Mouse (Mus musculus) lung, postnatal 25 days (tissue): ENCODE data around the gene Dcaf17.

Source experiments
- DNase-seq: peaks from one replicate; pipeline ENCODE4 v3.0.0; 2022; ENCODE audit warnings: low spot score

Gene Dcaf17

DNA sequence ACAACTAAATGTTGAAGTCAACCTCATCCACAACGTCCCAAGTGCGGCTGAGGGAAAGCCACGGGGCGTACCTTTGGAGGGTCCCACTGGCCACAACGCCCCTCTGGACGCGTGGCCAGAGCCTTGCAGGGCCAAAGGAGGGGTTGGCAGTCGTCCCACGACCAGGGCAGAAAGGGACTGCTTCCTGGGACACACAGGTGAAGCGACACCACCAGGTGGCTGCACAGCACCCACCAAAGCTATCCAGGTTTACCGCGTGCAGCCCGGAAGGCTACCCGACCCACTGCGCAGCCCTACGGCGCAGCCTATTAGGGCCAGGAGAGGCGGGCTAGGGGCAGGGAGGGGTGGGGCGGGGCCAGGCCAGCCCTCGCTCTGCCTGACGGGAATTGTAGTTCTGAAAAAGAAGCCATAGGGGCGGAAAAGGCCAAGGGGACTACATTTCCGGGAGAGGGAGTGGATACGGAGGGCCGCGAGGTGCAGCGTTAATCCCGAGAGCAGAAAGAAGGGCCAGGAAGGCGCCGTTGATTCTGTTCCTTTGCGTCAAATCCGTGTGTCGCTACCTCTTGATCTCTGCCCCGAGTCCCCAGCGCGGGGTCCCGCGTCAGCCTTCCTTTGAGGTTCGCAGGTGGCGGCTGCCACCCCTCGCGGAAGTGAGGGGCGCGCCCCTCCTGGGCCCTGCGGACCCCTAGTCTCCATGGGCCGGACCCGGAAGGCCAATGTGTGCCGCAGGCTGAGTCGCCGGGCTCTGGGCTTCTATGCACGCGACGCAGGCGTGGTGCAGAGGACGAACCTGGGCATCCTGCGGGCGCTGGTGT lies at the start of gene Dcaf17, which contains the start of gene Mettl8:
Gene Dcaf17, plus strand, starts transcription at position 29 of the 815 bp plus-strand sequence.
Gene Mettl8, minus strand, starts transcription at position 284 of the 815 bp plus-strand sequence.
- DNase-seq = peak; percentile 94

DNA sequence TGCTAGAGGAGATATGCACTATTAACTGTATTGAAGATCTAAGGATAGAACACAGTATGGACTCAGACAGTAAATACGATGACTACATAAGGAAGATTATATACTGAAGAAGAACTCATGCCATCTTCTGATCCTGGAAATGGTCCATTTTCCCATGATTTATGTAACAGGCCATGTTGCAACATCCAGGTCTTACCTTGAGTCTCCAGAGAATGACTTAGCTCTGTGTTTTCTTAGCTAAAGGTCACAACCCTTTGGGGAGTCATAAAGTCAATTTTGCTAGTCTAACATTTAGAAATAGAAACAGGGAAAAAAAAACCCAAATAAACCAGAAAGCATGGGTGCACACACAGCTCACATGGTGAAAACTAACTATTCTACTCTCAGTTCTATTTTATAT lies 43.3 kb upstream of the Dcaf17 start:
- DNase-seq = no peak

DNA sequence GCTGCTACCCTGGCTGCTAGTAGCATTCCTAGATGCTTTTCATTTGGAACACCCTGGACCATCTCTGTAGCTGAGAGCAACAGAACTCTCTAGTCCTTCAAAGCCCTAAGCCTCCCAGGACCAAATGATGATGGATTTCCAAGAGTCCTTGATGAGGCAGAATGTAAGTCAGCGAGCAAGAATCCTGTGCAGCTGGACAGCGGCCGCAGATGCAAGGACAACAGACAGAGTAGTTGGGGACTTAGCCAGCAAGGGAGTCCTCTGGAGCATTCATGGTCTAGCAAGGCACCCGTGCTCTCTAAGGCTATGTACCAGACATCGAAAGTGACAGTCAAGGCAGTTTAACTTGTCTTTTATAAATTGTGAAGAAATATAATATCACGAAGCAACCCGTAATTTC lies 41.6 kb upstream of the Dcaf17 start:
- DNase-seq = no peak

DNA sequence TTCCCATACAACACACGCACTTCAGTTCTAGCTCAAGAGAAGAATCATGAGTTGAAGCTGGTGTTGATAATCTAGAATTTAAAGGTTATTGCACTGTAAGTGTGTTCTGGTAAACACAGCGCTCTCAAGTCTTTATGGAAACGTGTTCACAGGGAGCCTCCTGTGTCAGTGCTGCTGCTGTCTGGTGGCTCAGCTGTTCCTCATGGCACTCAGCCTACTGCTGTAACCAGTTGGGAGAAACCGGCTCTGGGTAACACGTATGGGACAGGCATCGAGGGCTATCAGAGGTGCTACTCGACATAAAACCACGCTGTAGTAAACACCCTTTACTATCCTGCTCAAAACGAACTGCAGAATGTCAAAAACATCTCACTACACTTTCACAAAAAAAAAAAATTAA lies 35.9 kb upstream of the Dcaf17 start:
- no peak for DNase-seq

DNA sequence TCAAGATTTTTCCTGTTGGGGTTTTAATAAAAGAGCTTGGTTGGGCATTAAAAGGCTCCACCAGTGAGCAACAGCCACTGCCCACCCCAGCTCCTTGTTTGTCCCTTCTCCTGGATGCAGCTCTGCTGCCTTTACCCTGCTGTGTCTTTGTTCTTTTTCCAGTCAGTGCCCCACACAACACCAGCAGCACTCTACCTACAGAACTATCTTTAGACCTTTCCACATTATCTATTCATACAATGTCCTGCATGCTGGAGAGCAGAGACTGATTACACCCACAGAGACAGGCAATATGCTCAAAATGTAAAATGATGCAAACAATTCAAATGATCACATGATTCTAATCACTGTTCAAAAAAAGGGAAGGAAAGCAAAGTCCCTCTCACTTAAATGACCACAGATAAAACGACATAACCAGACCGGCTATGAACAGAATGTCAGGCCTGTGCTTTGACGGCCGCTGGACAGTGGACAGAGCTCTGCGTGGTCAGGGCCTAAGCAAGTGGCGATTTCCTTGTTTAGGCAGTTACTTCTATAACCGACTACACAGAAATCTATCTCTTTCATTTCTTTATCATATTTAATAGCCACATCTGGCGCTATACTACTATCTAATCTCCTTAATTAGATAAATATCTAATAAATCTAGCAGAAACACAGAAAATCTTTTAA lies 35.3 kb upstream of the Dcaf17 start:
- no peak for DNase-seq

DNA sequence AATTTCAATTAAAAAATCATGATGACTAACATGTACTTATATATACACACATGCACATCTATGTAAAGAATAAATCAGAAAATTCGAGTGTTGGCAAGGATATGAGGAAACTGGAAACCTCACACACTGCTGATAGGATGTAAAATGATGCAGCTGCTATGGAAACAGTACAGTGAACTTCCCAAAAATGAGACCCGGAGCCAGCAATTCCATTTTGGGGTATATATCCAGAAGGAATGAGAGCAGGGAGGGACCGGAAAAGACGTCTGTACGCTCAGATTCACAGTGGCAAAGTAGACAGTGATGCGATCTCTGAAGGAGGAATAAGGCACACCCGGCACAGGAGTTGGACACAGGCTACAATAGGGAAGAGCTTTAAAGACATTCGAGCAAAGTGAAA lies 34.5 kb upstream of the Dcaf17 start:
- no peak for DNase-seq

DNA sequence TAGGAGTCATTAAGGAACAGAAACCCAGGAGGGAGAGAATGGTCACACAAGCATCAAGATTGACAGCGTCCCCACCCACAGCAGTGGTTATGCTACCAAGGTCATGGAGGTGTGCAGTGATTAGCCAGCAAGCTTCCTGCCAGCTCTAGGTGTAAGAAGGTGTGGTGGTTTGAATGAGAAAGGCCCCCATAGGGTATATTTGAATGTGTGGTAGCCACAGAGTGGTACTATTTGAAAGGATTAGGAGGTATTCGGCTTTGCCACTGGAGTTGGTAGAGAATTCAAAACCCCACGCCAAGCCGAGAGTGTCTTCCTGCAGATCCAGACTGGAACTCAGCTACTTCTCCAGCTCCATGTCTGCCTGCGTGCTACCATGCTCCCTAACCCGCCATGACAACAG lies 32.1 kb upstream of the Dcaf17 start:
- DNase-seq = no peak

DNA sequence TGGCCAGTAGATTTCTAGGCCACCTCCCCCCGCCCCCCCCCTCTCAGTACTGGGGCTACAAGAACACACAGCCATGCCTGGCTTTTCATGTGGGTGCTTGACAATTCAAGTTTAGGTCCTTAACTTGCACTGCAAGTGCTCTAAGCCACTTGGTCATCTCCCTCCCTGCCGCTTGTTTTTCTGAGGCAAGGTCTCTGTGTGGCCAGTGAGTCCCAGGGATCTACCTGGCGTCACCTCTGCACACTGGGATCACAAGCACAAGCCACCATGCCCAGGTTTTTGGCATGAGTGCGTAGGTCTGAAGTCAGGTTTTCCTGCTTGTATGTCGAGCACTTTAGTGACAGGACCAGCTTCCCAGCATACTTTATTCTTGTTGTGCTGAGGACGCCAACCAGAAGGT lies 31.1 kb upstream of the Dcaf17 start:
- DNase-seq = no peak

DNA sequence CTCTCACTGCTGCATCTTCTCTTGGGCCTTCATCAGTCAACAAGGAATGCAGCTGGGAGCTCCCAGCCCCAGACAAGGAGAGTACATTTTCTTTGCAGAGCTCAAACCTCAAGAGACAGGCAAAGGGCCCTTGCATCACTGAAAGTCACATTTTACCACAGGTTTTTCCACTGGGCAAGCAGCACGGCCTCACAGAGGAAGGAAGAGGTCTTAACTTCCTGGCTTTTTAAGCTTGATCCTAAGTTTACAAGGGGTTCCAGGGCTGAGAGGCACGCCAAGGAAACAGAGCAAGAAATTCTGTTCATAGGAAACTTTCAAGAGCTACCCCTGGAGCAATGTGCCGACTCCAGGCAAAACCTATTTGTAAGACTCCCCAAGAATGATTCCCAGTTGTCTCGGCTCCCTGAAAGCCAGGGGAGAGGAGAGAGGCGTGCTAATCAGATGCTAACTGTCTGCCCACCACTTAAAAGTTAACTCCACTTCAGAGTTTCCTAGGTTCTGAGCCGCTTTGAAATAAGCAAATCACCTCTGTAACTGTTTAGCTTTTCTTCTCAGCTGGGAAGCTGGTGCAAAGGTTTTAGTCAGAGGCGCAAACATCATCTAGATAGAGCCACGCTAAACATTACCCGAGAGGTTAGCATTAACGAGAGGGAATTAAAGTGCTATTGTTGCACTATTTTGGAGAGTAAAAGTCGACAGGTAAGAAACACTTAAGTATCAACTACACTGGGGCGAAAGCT lies 29.4 kb upstream of the Dcaf17 start:
- DNase-seq = no peak

DNA sequence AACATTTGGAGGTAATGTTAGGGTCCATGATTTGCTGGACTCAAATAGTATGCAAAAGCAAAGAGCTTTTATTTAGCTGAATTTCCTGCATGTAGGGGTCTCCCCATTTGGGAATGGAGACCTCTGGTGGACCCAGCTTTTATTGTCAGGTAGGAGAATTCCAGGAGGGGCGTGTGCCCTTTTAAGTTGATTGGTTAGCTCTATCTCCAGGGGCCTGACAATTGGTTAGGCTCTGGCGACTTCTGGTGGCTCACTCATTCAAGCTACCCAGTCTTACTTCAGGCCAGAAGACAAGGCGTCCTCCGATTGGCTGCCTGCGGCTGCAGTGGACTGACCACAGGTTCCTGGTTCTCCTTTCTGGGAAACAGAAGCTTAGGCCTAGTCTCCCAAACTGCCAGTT lies 28.3 kb upstream of the Dcaf17 start:
- DNase-seq = no peak

DNA sequence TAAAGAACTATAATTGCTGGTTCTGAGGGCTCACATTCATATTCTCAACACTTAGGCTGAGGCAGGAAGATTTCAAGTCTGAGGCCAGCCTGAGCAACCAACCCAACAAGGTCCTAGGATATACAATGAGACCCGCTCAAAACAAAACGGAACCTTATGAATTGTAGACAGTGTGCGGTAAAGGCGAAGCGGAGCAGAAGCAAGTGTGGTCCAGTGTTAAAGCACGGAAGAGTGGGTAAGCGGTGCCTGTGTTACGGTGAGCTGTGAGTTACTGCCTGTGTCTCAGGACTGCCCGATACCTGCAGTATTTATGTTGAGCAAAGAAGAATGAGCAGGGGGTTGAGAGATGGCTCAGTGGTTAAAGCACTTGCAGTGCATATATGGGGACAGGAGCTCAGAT lies 27.5 kb upstream of the Dcaf17 start:
- DNase-seq = no peak

DNA sequence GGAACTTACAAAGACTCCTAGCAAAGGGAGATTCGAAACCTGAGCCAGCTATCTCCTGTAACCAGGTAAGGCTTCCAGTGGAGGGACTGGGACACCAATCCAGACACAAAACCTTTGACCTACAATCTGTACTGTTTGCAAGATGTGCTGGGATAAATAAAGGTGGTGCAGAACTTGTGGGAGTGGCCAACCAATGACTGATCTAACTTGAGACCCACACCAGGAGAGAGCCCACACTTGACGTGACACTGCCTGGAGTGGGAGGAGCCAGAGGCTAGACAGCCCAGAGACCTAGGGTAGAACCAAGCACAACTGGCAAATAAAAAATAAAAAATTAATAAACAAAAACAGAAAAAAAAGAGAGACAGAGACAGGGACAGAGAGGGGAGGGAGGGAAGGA lies 24.5 kb upstream of the Dcaf17 start:
- DNase-seq = no peak

DNA sequence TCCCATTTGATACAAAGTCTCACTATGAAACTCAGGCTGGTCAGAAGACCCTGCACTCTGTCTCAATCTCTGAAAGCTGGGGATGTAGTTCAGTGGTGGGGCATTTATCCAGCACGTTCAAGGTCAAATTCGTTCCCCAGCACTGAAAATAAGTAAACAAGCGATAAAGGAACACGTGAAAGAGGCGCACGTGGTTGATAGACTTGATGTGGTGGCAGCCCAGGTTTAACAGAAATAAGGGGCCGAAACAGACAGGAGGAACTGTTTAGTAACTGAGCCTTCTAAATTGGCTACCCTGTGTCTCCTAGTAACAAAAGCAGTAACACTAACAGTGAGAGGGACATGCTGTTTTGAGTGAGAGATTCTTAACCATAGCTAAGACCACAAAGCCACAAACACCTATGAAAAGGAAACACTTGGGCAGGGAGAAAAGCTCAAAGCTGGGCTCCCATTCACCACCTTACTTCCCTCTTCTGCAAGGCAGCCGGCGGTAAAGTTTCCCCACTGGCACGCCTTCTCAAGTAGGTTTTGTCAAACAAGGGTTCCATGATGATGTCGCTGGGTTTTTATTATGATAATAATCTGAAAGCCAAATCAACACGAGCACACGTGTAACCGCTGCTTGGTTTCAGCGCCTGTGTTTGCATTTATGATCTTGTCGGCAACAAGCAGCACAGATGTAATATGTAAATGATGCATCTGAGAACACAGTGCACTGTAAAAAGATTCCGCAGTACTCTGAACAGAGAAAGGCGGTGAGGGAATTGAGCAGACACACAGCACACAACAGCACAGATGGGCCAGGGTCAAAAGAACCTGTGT lies 22.9 kb upstream of the Dcaf17 start:
- peak; percentile 66 for DNase-seq

DNA sequence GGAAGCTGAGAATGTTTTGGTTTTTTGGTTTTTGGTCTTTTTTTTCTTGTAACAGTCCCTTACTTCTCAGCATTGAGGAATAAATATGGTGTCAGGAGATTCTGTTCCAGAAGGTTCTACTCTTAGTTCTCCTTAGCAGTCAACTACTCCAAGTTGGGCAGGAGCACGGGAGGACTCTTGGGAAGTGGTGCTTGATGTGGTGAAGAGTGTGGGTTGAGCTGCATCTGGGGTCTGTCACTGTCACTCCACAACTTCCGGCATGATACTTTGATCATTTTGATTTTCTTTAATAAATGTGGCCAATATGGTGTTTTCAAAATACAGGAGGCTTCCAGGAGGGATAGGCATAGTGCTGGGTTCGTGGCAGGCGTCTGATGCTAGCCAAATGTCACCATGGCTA lies 22.1 kb upstream of the Dcaf17 start:
- no peak for DNase-seq

DNA sequence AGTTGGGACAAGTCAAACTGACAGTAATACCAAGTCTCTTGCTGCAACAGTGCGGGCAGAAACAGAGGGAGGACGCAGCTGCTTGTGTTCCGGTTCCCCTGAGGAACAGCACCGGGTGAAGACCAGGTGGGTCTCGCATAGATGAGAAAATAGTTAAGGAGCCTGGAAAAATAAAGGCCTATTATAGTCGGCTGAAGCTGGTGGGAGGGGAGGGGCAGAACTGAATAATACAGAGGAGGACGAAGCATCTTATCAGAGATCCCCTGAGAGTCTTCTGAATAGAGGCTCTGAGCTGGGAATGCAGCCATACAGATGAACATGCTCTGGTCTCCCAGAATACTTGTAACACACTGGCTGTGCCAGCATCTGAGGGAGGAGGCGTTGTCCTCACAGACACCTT lies 21.1 kb upstream of the Dcaf17 start:
- DNase-seq = no peak

DNA sequence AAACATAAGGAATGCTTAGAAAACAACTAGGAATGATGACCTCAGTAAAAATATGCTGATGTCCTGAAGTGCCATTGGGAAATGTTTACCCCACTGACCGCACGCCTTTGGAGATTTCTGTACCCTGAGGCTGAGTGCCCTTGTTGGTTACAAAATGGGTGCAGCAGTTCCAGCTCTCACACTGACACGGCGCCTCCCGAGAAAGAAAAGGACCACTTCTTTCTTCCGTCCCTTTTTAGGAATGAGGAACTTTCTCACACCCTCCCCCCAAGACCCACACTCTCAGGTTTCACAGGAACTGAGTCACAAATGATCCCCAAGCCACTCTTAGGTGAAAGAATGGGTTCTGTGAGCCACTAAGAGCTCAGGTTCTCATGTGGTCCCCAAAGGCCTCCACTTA lies 17.7 kb upstream of the Dcaf17 start:
- DNase-seq = peak; percentile 69

DNA sequence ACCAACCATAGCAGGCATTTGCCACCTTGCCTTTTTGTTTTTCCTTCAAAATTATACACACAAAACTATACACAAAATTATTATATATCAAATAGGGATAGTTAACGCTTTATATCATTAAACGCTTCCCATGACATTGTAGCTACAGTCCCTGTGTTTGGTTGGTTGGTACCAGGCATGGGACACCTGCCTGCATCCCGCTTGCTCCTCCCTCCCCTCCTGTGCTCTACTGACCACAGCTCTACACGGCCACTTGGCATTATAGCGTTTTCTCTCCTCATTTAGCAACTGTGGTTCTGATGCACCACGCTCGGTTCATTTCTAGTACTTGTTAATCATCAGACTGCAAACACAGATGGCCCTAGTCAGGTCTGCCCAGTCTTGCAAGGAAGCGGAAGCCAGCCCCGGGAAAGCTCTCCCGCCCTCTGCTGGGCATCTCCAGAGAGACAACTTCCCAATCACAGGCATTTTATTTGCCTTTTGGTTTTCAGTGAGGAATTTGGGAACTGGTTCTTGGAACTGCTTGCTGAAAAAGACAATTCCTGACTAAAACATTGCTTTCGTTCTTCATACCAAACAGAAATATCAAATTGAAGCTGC lies 15.5 kb upstream of the Dcaf17 start:
- peak; percentile 80 for DNase-seq

DNA sequence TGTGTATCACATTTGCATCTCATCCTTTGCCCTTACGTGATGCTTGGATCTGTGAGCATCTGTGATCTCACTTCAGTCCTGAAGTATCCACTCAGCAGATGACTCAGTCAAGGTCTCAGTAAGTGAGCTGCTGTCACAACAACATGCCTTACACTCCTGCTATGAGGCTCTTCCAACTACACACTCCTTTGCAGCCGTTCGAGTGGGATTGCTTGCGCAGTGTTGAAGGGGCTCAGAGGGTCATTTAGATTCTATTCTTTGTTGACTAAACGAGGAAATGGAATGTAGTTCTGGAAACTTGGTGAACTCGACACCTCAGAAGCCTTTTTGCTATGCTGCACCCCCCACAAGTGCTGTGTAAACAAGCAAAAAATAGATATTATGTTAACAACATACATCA lies 9.0 kb upstream of the Dcaf17 start:
- DNase-seq = peak; percentile 68

DNA sequence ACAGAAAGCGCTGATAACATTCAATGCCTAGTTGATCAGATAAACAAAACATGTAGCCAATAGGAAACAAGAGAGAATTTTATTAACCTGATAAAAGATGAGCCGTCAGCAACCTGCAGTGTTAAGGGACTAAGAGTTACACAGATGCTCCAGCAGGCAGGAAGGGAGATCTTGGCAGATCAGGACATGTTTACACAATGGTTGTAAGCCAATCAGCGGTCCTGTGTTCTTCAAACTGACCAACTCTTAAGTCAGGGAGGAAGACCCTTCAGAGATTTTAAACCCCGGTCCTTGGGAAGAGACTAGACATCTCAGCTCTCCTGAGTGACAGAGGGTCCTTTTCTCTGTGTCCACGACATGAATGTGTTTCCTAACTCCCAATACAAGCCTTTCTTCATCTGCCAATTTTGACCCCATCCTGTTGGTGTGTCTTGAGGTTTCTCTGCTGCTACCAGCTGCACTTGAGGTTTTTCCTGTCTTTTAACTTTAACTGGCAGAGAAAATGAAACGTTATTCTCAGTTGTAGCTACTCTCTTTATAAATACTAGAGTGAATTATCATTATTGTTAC lies 8.3 kb upstream of the Dcaf17 start:
- DNase-seq = no peak

DNA sequence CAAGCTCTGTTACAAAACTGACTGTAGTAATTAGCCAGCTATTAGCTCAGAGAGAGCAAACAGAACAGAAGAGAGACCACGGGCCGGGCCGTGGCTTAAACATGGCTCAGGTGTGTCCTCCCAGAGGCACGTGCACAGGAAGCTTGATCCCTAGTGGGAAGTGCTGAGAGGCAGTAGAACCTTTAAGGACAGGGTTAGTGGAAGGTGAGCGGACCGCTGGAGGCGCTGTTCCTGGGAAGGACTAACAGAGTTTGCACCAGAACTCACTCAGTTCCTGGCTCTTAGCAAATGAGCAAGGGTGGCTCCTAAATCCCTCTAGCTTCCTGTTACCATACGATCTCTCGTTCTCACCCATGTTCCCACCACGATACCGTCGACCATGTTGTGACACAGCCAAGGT lies 6.2 kb upstream of the Dcaf17 start:
- DNase-seq = no peak

DNA sequence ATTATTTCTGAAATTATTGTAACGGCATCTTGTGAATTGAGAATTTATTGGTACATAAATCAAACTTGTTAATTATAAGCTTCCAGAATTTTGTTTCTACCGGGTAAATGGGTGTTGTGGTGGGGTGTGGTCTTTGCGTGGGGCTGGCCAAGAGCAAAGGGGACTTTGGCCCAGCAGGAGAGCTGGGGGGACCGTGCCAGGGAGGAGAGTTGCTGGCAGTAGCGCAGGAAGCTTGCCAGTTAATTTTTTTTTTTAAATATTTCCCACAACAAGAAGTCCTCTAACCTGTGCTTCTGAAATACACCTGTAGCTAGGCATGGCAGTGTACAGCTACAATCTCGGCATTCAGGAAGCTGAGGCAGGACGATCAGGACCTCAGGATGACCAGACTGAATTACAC lies 4.6 kb upstream of the Dcaf17 start:
- DNase-seq = no peak
